ENCODE assay signal across 9 mouse cellular contexts in the genomic region with DNA sequence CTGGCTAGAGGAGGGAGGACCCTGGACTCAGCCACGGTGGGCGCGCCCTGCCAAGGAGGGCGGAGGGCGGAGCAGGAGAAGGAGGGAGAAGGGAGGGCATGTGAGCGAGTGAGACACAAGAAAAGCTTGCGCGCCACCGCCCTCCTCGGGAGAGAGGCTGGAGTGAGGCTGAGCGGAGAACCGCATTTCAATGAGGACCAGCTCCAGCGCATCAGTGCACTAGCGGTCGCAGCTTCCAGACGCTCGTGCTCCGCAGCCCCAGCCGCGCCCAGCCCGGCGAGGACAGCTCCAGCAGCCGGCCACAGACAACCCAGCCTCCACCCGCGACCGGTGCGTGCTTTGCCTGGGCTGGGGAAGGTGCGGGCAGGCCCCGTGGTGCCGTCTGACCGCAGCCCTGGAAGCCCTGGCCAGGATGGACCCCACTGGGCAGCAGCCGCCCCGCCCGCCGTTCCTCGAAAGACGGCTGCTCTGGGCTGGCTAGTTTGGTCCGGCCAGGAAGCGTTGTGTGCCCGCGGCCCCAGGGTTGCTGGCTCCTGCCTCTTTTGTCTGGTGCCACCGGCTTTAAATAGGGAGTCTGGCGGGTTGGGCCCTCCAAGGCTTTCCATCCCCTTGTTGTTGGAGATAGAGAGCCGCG. TPM values are rescaled to one million over a fixed set of nuclear protein-coding genes. Genes with fewer than 3 reads are reported as not detected.
DNase-seq lines count a peak whose midpoint lies in the region; ATAC-seq and TF ChIP-seq lines count a peak whose summit lies in the region.
"Had no signal": no experiment of that assay in that cellular context is flagged by ENCODE, and none has a peak within 500 bp of the region (broad histone marks: within the 10 kb centered on the region; RNA-seq: fewer than 3 reads in every experiment).

No protein-coding gene starts in this region.

- no peaks in the 10 kb centered on the region for H3K27me3 ChIP-seq in forebrain, embryonic 15.5 days
- peaks cover 24% of the 10 kb centered on the region for H3K27me3 ChIP-seq in heart, postnatal 0 days (ENCODE audit: control insufficient read depth, insufficient read depth, low read length)
- peaks cover 17% of the 10 kb centered on the region for H3K27me3 ChIP-seq in liver, embryonic 16.5 days (ENCODE audit: control insufficient read depth, insufficient read depth, low read depth, low read length)
- H3K27me3 ChIP-seq: CH12.LX had no signal

- no peak for TF ChIP-seq EP300 in heart, postnatal 0 days (IDR thresholded peaks at IDR 0.05; ENCODE audit: low read depth)

- H3K4me3 ChIP-seq in forebrain, embryonic 15.5 days: peak overlapping the region; percentile 67
- peak overlapping the region; percentile 57 for H3K4me3 ChIP-seq in heart, postnatal 0 days (ENCODE audit: low read depth, low read length)
- peak overlapping the region; percentile 21; the same call in 1 of the 2 replicates for H3K4me3 ChIP-seq in liver, embryonic 16.5 days (ENCODE audit: low read depth, low read length)

- DNase-seq in 3T3-L1 (ENCODE audit: low read depth, low spot score): peak; percentile 95
- peak; percentile 11 for DNase-seq in cerebellum, adult 11-12 months
- DNase-seq in heart, postnatal 0 days (ENCODE audit: low spot score): peak; percentile 19
- peak; percentile 79 for DNase-seq in layer of hippocampus, adult 11-12 months (ENCODE audit: low spot score)
- peak; percentile 46 for DNase-seq in ovary, postnatal 10 days (ENCODE audit: low spot score)

- peak; percentile 9; the same call in 1 of the 2 replicates for TF ChIP-seq CTCF in heart, postnatal 0 days (IDR thresholded peaks at IDR 0.05; ENCODE audit: low read depth)

- H3K36me3 ChIP-seq in forebrain, embryonic 15.5 days: peaks cover 7% of the 10 kb centered on the region
- no peaks in the 10 kb centered on the region for H3K36me3 ChIP-seq in heart, postnatal 0 days (replicated peaks; ENCODE audit: control insufficient read depth, insufficient read depth, low read length)
- no peaks in the 10 kb centered on the region for H3K36me3 ChIP-seq in liver, embryonic 16.5 days (ENCODE audit: control insufficient read depth, insufficient read depth)

- peak; percentile 96 for ATAC-seq in forebrain, embryonic 15.5 days (replicated peaks)
- peak; percentile 69 for ATAC-seq in heart, postnatal 0 days (ENCODE audit: insufficient read depth, low read depth)
- no peak for ATAC-seq in liver, embryonic 16.5 days (ENCODE audit: low read depth)
- no peak for ATAC-seq in activated CD4-positive, CD25-positive, alpha-beta regulatory T cell, adult 4 months

- H3K4me2 ChIP-seq in forebrain, embryonic 15.5 days (replicated peaks): peak overlapping the region; percentile 54
- peak overlapping the region; percentile 88 for H3K4me2 ChIP-seq in heart, postnatal 0 days (ENCODE audit: low read depth, low read length)
- H3K4me2 ChIP-seq in liver, embryonic 16.5 days (ENCODE audit: low read depth, low read length): peak overlapping the region; percentile 20; the same call in 1 of the 2 replicates

- peak overlapping the region; percentile 97 for H3K27ac ChIP-seq in forebrain, embryonic 15.5 days (replicated peaks)
- peak overlapping the region; percentile 34; the same call in 1 of the 2 replicates for H3K27ac ChIP-seq in heart, postnatal 0 days (ENCODE audit: low read depth)
- H3K27ac ChIP-seq in liver, embryonic 16.5 days (ENCODE audit: low read length): no peak overlapping the region

- H3K9me3 ChIP-seq in forebrain, embryonic 15.5 days: no peaks in the 10 kb centered on the region
- no peaks in the 10 kb centered on the region for H3K9me3 ChIP-seq in heart, postnatal 0 days (replicated peaks; ENCODE audit: control insufficient read depth, low read length)
- no peaks in the 10 kb centered on the region for H3K9me3 ChIP-seq in liver, embryonic 16.5 days (replicated peaks; ENCODE audit: control insufficient read depth, low read length)

- peak overlapping the region; percentile 87 for H3K9ac ChIP-seq in forebrain, embryonic 15.5 days (replicated peaks)
- peak overlapping the region; percentile 55 for H3K9ac ChIP-seq in heart, postnatal 0 days (replicated peaks; ENCODE audit: low read depth, low read length)
- no peak overlapping the region for H3K9ac ChIP-seq in liver, embryonic 16.5 days (ENCODE audit: low read depth, low read length)

- WGBS in forebrain, embryonic 15.5 days: under 1% methylated on average over 42 of the region's 45 CpGs
- WGBS in heart, postnatal 0 days: under 1% methylated on average over 35 of the region's 45 CpGs
- 1% methylated on average over 43 of the region's 45 CpGs for WGBS in liver, embryonic 16.5 days (ENCODE audit: insufficient replicate concordance)

- peaks cover 34% of the 10 kb centered on the region for H3K4me1 ChIP-seq in forebrain, embryonic 15.5 days
- H3K4me1 ChIP-seq in heart, postnatal 0 days (ENCODE audit: control insufficient read depth, insufficient read depth): peaks cover 16% of the 10 kb centered on the region
- H3K4me1 ChIP-seq in liver, embryonic 16.5 days (ENCODE audit: control insufficient read depth, low read depth, low read length): no peaks in the 10 kb centered on the region

RNA-seq across cellular contexts. Expression of a gene that starts 0.4 kb away (rescaled TPM):
- polyA plus RNA-seq in forebrain, embryonic 15.5 days (2015; fragmentation: Nextera tagmentation; extraction: Ambion mirVana): 253 TPM in 2 replicates
- 5.6 and 18.7 TPM in 2 replicates for total RNA-seq in heart, postnatal 0 days (2014; rRNA removed; ENCODE audit: low replicate concordance)
- 4.9 and 5.8 TPM in 2 replicates for polyA plus RNA-seq in heart, postnatal 0 days (2015; fragmentation: Nextera tagmentation; extraction: Ambion mirVana)
- 0.60 and 0.79 TPM in 2 replicates for polyA plus RNA-seq in liver, embryonic 16.5 days (2015; fragmentation: Nextera tagmentation; extraction: Ambion mirVana)
- under 1 TPM; 0.12 to 0.87 TPM for polyA plus RNA-seq in activated CD4-positive, CD25-positive, alpha-beta regulatory T cell, adult 4 months (2017; shearing (Covaris generic))
- total RNA-seq: CH12.LX had no signal

Comparison
In these comparisons a context has a peak if more than half of its experiments do, and no peak if none do; other contexts are left out.
1. DNase-seq: peak in every context shown above with its lines; median percentile 95 in 3T3-L1; 79 in layer of hippocampus, adult 11-12 months; 46 in ovary, postnatal 10 days; 19 in heart, postnatal 0 days; 11 in cerebellum, adult 11-12 months.
2. ATAC-seq: peak in forebrain, embryonic 15.5 days (single experiment) and heart, postnatal 0 days (single experiment); none in liver, embryonic 16.5 days (single experiment) and activated CD4-positive, CD25-positive, alpha-beta regulatory T cell, adult 4 months (single experiment).
3. H3K4me2 ChIP-seq: peak in every context shown above with its lines; median percentile 88 in heart, postnatal 0 days; 54 in forebrain, embryonic 15.5 days; 20 in liver, embryonic 16.5 days.
4. RNA of a gene that starts 0.4 kb away (polyA plus RNA-seq): 253 TPM in forebrain, embryonic 15.5 days; 4.9 to 5.8 TPM in heart, postnatal 0 days, 0.12 to 0.87 TPM in activated CD4-positive, CD25-positive, alpha-beta regulatory T cell, adult 4 months and 0.60 to 0.79 TPM in liver, embryonic 16.5 days; every median in the first group is over 10 times any median in the second.
5. Peak in every context shown above with its lines, with median percentiles within 50 percentile points of each other: H3K4me3 ChIP-seq.